Mouse (Mus musculus): ENCODE measurements at regions not wholly inside any gene's neighbourhood (a gene's known extent, or its start where the extent isn't known, plus 50 kb on each side); places are given as distances from the start of the nearest gene placed in this dataset.

DNA sequence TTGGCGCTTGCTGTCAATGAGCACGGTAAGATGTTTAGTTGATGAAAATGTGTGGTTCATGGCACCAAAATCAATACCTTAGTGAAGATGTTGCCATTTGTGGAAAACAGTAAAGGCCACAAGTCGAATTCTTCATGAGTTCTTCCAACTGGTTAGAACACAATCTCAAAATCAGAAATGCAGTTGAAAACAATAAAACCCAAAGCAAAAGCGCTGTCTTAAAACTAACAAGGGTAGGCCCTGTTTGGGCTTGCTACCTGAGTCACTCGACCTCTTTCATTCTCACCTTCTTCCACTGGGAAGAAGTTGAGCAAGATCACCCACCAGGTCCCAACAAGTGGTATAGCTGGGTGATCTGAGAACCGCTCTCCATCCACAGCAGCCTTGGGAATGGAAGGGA, 179.1 kb downstream of the Parm1 start:
- TF ChIP-seq CTCF (IDR thresholded peaks at IDR 0.05; ENCODE audit: low read depth) = no peak
- TF ChIP-seq EP300 (IDR thresholded peaks at IDR 0.05; ENCODE audit: low read depth) = no peak
